Mouse (Mus musculus): ENCODE measurements around the gene Smim13. TPM values are rescaled to one million over a fixed set of nuclear protein-coding genes. Genes with fewer than 3 reads are reported as not detected.

The Smim13 gene
- polyA plus RNA-seq, 1 experiment from 2014 or later = 30.0 TPM

- 87% methylated on average over 7 of the region's 7 CpGs for WGBS
- Histone ChIP-seq H3K4me1 (ENCODE audit: control insufficient read depth, insufficient read depth, low read length) (no peaks in the 10 kb centered on the region), H3K9me3 (ENCODE audit: control insufficient read depth, low read length) (no peaks in the 10 kb centered on the region), H3K4me2 (ENCODE audit: low read depth, low read length) (no peak overlapping the region), H3K27me3 (ENCODE audit: control insufficient read depth, insufficient read depth, low read length) (no peaks in the 10 kb centered on the region), H3K36me3 (ENCODE audit: control insufficient read depth, insufficient read depth, low read length) (no peaks in the 10 kb centered on the region), H3K4me3 (ENCODE audit: low read depth, low read length) (no peak overlapping the region), H3K9ac (replicated peaks; ENCODE audit: low read depth, low read length) (no peak overlapping the region), H3K27ac (ENCODE audit: low read depth, low read length) (no peak overlapping the region)
- no peak for ATAC-seq (ENCODE audit: low read depth)
Measured at GRCm38 (mm10) chr13:41233241-41233640, 16.4 kb upstream of the Smim13 start.

- Histone ChIP-seq H3K27ac (ENCODE audit: low read depth, low read length) (no peak overlapping the region), H3K4me1 (ENCODE audit: control insufficient read depth, insufficient read depth, low read length) (no peaks in the 10 kb centered on the region), H3K9ac (replicated peaks; ENCODE audit: low read depth, low read length) (no peak overlapping the region), H3K9me3 (ENCODE audit: control insufficient read depth, low read length) (no peaks in the 10 kb centered on the region), H3K4me2 (ENCODE audit: low read depth, low read length) (no peak overlapping the region), H3K4me3 (ENCODE audit: low read depth, low read length) (no peak overlapping the region), H3K27me3 (ENCODE audit: control insufficient read depth, insufficient read depth, low read length) (no peaks in the 10 kb centered on the region), H3K36me3 (ENCODE audit: control insufficient read depth, insufficient read depth, low read length) (no peaks in the 10 kb centered on the region)
- ATAC-seq (ENCODE audit: low read depth) = no peak
- 91% methylated on average over 6 of the region's 6 CpGs for WGBS
Measured at GRCm38 (mm10) chr13:41235181-41235580, 14.5 kb upstream of the Smim13 start.

GRCm38 (mm10) chr13:41235845-41236741 is 13.6 kb upstream of the Smim13 start:
- H3K9ac ChIP-seq (replicated peaks; ENCODE audit: low read depth, low read length) = no peak overlapping the region
- H3K27me3 ChIP-seq (ENCODE audit: control insufficient read depth, insufficient read depth, low read length) = no peaks in the 10 kb centered on the region
- H3K9me3 ChIP-seq (ENCODE audit: control insufficient read depth, low read length) = no peaks in the 10 kb centered on the region
- H3K4me2 ChIP-seq (ENCODE audit: low read depth, low read length) = no peak overlapping the region
- no peaks in the 10 kb centered on the region for H3K36me3 ChIP-seq (ENCODE audit: control insufficient read depth, insufficient read depth, low read length)
- no peaks in the 10 kb centered on the region for H3K4me1 ChIP-seq (ENCODE audit: control insufficient read depth, insufficient read depth, low read length)
- ATAC-seq (ENCODE audit: low read depth) = no peak
- 76% methylated on average over 13 of the region's 13 CpGs for WGBS
- H3K27ac ChIP-seq (ENCODE audit: low read depth, low read length) = no peak overlapping the region
- H3K4me3 ChIP-seq (ENCODE audit: low read depth, low read length) = no peak overlapping the region

GRCm38 (mm10) chr13:41238035-41238804 is 11.4 kb upstream of the Smim13 start:
- no peaks in the 10 kb centered on the region for H3K4me1 ChIP-seq (ENCODE audit: control insufficient read depth, insufficient read depth, low read length)
- H3K9ac ChIP-seq (replicated peaks; ENCODE audit: low read depth, low read length) = no peak overlapping the region
- peak; percentile 31; the same call in 1 of the 2 replicates for ATAC-seq (ENCODE audit: low read depth)

GRCm38 (mm10) chr13:41238805-41239130 is 10.9 kb upstream of the Smim13 start:
- 17% methylated on average over 5 of the region's 5 CpGs for WGBS
- no peaks in the 10 kb centered on the region for H3K27me3 ChIP-seq (ENCODE audit: control insufficient read depth, insufficient read depth, low read length)
- H3K4me1 ChIP-seq (ENCODE audit: control insufficient read depth, insufficient read depth, low read length) = no peaks in the 10 kb centered on the region
- H3K4me2 ChIP-seq (ENCODE audit: low read depth, low read length) = no peak overlapping the region
- no peak overlapping the region for H3K9ac ChIP-seq (replicated peaks; ENCODE audit: low read depth, low read length)
- no peaks in the 10 kb centered on the region for H3K36me3 ChIP-seq (ENCODE audit: control insufficient read depth, insufficient read depth, low read length)
- peak; percentile 54; the same call in 1 of the 2 replicates for ATAC-seq (ENCODE audit: low read depth)
- H3K4me3 ChIP-seq (ENCODE audit: low read depth, low read length) = no peak overlapping the region
- no peak overlapping the region for H3K27ac ChIP-seq (ENCODE audit: low read depth, low read length)
- H3K9me3 ChIP-seq (ENCODE audit: control insufficient read depth, low read length) = no peaks in the 10 kb centered on the region

More at GRCm38 (mm10) chr13:41238035-41238804, 11.4 kb upstream of the Smim13 start:
- Histone ChIP-seq H3K27me3 (ENCODE audit: control insufficient read depth, insufficient read depth, low read length) (no peaks in the 10 kb centered on the region), H3K4me2 (ENCODE audit: low read depth, low read length) (no peak overlapping the region), H3K36me3 (ENCODE audit: control insufficient read depth, insufficient read depth, low read length) (no peaks in the 10 kb centered on the region), H3K4me3 (ENCODE audit: low read depth, low read length) (no peak overlapping the region), H3K9me3 (ENCODE audit: control insufficient read depth, low read length) (no peaks in the 10 kb centered on the region), H3K27ac (ENCODE audit: low read depth, low read length) (no peak overlapping the region)
- 83% methylated on average over 10 of the region's 10 CpGs for WGBS

GRCm38 (mm10) chr13:41241557-41241956 is 8.1 kb upstream of the Smim13 start:
- Histone ChIP-seq H3K27ac (ENCODE audit: low read depth, low read length) (no peak overlapping the region), H3K4me3 (ENCODE audit: low read depth, low read length) (no peak overlapping the region), H3K9me3 (ENCODE audit: control insufficient read depth, low read length) (no peaks in the 10 kb centered on the region), H3K9ac (replicated peaks; ENCODE audit: low read depth, low read length) (no peak overlapping the region), H3K4me2 (ENCODE audit: low read depth, low read length) (no peak overlapping the region), H3K27me3 (ENCODE audit: control insufficient read depth, insufficient read depth, low read length) (no peaks in the 10 kb centered on the region), H3K4me1 (ENCODE audit: control insufficient read depth, insufficient read depth, low read length) (no peaks in the 10 kb centered on the region), H3K36me3 (ENCODE audit: control insufficient read depth, insufficient read depth, low read length) (no peaks in the 10 kb centered on the region)
- ATAC-seq (ENCODE audit: low read depth) = no peak
- WGBS = 74% methylated on average over 2 of the region's 2 CpGs

- Histone ChIP-seq H3K9me3 (ENCODE audit: control insufficient read depth, low read length) (no peaks in the 10 kb centered on the region), H3K27me3 (ENCODE audit: control insufficient read depth, insufficient read depth, low read length) (no peaks in the 10 kb centered on the region), H3K4me1 (ENCODE audit: control insufficient read depth, insufficient read depth, low read length) (no peaks in the 10 kb centered on the region), H3K36me3 (ENCODE audit: control insufficient read depth, insufficient read depth, low read length) (no peaks in the 10 kb centered on the region), H3K27ac (ENCODE audit: low read depth, low read length) (no peak overlapping the region), H3K4me2 (ENCODE audit: low read depth, low read length) (no peak overlapping the region), H3K9ac (replicated peaks; ENCODE audit: low read depth, low read length) (no peak overlapping the region), H3K4me3 (ENCODE audit: low read depth, low read length) (no peak overlapping the region)
- 73% methylated on average over 6 of the region's 6 CpGs for WGBS
- no peak for ATAC-seq (ENCODE audit: low read depth)
Measured at GRCm38 (mm10) chr13:41244306-41244830, 5.3 kb upstream of the Smim13 start.

- Histone ChIP-seq H3K27ac (ENCODE audit: low read depth, low read length) (0 out of 2 replicates have a peak overlapping the region, but pooled peaks have one; percentile 13), H3K9me3 (ENCODE audit: control insufficient read depth, low read length) (no peaks in the 10 kb centered on the region), H3K4me1 (ENCODE audit: control insufficient read depth, insufficient read depth, low read length) (no peaks in the 10 kb centered on the region), H3K36me3 (ENCODE audit: control insufficient read depth, insufficient read depth, low read length) (no peaks in the 10 kb centered on the region), H3K27me3 (ENCODE audit: control insufficient read depth, insufficient read depth, low read length) (no peaks in the 10 kb centered on the region), H3K9ac (replicated peaks; ENCODE audit: low read depth, low read length) (peak overlapping the region; percentile 26; the same call in 1 of the 2 replicates), H3K4me3 (ENCODE audit: low read depth, low read length) (peak overlapping the region; percentile 77), H3K4me2 (ENCODE audit: low read depth, low read length) (peak overlapping the region; percentile 43)
- ATAC-seq (ENCODE audit: low read depth) = peak; percentile 11; the same call in 1 of the 2 replicates
- 37% methylated on average over 12 of the region's 12 CpGs for WGBS
Measured at GRCm38 (mm10) chr13:41248751-41249520, 708 bp upstream of the Smim13 start.
